ENCODE assay signal across 23 mouse cellular contexts in genomic region chr4:152997251-152997650, GRCm38 (mm10).
"Had no signal": no experiment of that assay in that cellular context is flagged by ENCODE, and none has a peak within 500 bp of the region (broad histone marks: within the 10 kb centered on the region; RNA-seq: fewer than 3 reads in every experiment).

No protein-coding gene starts in this region.

- H3K4me3 ChIP-seq: gastrocnemius, adult 2 months; heart, embryonic 10.5 days; heart, embryonic 12.5 days; intestine, embryonic 15.5 days; layer of hippocampus, adult 2 months; limb, embryonic 10.5 days; limb, embryonic 12.5 days; liver, embryonic 13.5 days; liver, embryonic 15.5 days had no signal

- DNase-seq: gastrocnemius, adult 2 months; gastrocnemius, postnatal 10 days; gastrocnemius, postnatal 25 days; heart, postnatal 10 days; heart, postnatal 4 days; kidney, adult 18-20 months; kidney, adult 8-10 months; kidney, postnatal 10 days; kidney, postnatal 25 days; kidney, postnatal 4 days; liver; liver, embryonic 13.5 days had no signal

- H3K9me3 ChIP-seq: heart, embryonic 10.5 days; heart, embryonic 12.5 days; intestine, embryonic 15.5 days; limb, embryonic 10.5 days; limb, embryonic 12.5 days had no signal

- H3K27ac ChIP-seq: gastrocnemius, adult 2 months; heart, embryonic 10.5 days; hindbrain, embryonic 14.5 days; intestine, embryonic 15.5 days; layer of hippocampus, adult 2 months; limb, embryonic 10.5 days; limb, embryonic 12.5 days; liver, embryonic 13.5 days; liver, embryonic 15.5 days had no signal

- H3K9ac ChIP-seq: heart, embryonic 12.5 days; hindbrain, embryonic 14.5 days; intestine, embryonic 15.5 days; limb, embryonic 12.5 days; liver, embryonic 13.5 days; liver, embryonic 15.5 days had no signal

- H3K36me3 ChIP-seq: heart, embryonic 10.5 days; heart, embryonic 12.5 days; intestine, embryonic 15.5 days; limb, embryonic 10.5 days; limb, embryonic 12.5 days; liver, embryonic 13.5 days; liver, embryonic 15.5 days had no signal

- H3K4me2 ChIP-seq: heart, embryonic 12.5 days; hindbrain, embryonic 14.5 days; intestine, embryonic 15.5 days; limb, embryonic 12.5 days; liver, embryonic 11.5 days; liver, embryonic 13.5 days; liver, embryonic 15.5 days had no signal

- H3K4me1 ChIP-seq: heart, embryonic 10.5 days; heart, embryonic 12.5 days; intestine, embryonic 15.5 days; limb, embryonic 12.5 days; liver, embryonic 13.5 days; liver, embryonic 15.5 days had no signal

- ATAC-seq: inflammation-experienced regulatory T-cells, adult 6 months; intestine, embryonic 15.5 days; intestine, postnatal 0 days had no signal

- H3K27me3 ChIP-seq: heart, embryonic 12.5 days; intestine, embryonic 15.5 days; liver, embryonic 13.5 days; liver, embryonic 15.5 days had no signal
